Mouse (Mus musculus) kidney, postnatal 0 days (tissue): ENCODE measurements around the gene D630039A03Rik. TPM values are rescaled to one million over a fixed set of nuclear protein-coding genes. Genes with fewer than 3 reads are reported as not detected.

ENCODE experiments used
- ATAC-seq: fragments of 200-750 bp; cut with Nextera tagmentation; replicated peaks from 2 replicates; pipeline ENCODE4 v1.8.0; 2017; ENCODE audit warnings: low read depth, moderate number of reproducible peaks, moderate TSS enrichment, moderate library complexity; ENCODE audit not compliant: low FRiP score
- DNase-seq: peaks from one replicate; pipeline ENCODE4 v3.0.0-alpha.2; 2016; ENCODE audit warnings: low spot score
- H3K27ac ChIP-seq: fragments of 300-500 bp; sonication (generic); 2 replicates; pipeline ENCODE4 v1.5.1; 2014; ENCODE audit warnings: mild to moderate bottlenecking
- H3K27me3 ChIP-seq: fragments of 300-500 bp; sonication (generic); 2 replicates; pipeline ENCODE4 v1.6.1; 2014; ENCODE audit warnings: low read length, mixed read lengths; ENCODE audit not compliant: insufficient read depth
- H3K36me3 ChIP-seq: fragments of 300-500 bp; sonication (generic); 2 replicates; pipeline ENCODE4 v1.6.1; 2014; ENCODE audit warnings: low read length, mixed read lengths; ENCODE audit not compliant: insufficient read depth
- H3K4me1 ChIP-seq: fragments of 300-500 bp; sonication (generic); replicated peaks from 2 replicates; pipeline ENCODE4 v1.6.1; 2014; ENCODE audit warnings: antibody characterized with exemption, low read length, mixed read lengths; ENCODE audit not compliant: insufficient read depth
- H3K4me2 ChIP-seq: fragments of 300-500 bp; sonication (generic); 2 replicates; pipeline ENCODE4 v1.6.1; 2014; ENCODE audit warnings: mild to moderate bottlenecking, low read length, moderate library complexity, mixed read lengths
- H3K4me3 ChIP-seq: fragments of 300-500 bp; sonication (generic); replicated peaks from 2 replicates; pipeline ENCODE4 v1.5.1; 2014; ENCODE audit warnings: low read depth, low read length
- H3K9ac ChIP-seq: fragments of 300-500 bp; sonication (generic); 2 replicates; pipeline ENCODE4 v1.6.1; 2014; ENCODE audit warnings: low read depth, low read length
- H3K9me3 ChIP-seq: fragments of 300-500 bp; sonication (generic); replicated peaks from 2 replicates; pipeline ENCODE4 v1.6.1; 2016; ENCODE audit warnings: low read length, inconsistent platforms, mixed read lengths
- CTCF ChIP-seq: IDR thresholded peaks from 2 replicates; pipeline ENCODE4 v1.5.1; 2016; ENCODE audit warnings: antibody characterized with exemption, low read depth, mild to moderate bottlenecking, moderate library complexity
- WGBS: fragments of 180-500 bp; shearing (Covaris S2); extraction: QIAGEN DNeasy Blood & Tissue Kit; methylation state at CpG from one replicate; pipeline ENCODE4 v1.1.7; 2014; 5-methylcytosine and 5-hydroxymethylcytosine counted together
- polyA plus RNA-seq: library from polyadenylated mRNA; unstranded; fragments of >200 nt; fragmentation: Nextera tagmentation; extraction: Ambion mirVana; gene quantifications from 2 replicates; pipeline ENCODE4 v1.2.1, GENCODE M21; 2015

Gene D630039A03Rik
- polyA plus RNA-seq, 1 experiment from 2014 or later = 2.3 TPM

DNA sequence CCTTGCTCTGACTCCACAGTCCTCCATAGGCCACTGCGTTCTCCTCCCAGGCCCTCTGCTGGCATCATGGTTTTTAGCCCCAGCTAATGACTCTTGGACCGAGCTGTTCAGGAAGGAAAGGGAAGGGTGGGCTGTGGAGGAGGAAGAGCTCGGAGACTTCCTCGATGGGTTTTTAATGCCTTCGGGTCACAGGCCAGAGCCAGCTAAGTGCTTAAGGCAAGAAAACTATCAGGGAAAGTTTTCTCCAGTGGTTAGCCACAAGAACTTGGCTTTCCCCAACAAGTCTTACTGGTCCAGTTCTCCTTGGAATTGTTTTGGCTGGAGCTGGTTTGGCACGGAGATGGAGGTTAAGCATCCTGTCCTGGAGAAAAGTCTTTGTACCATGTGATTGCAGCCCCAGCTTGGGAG lies 55.9 kb downstream of the D630039A03Rik start:
- Histone ChIP-seq H3K36me3 (peaks cover 19% of the 10 kb centered on the region), H3K9me3 (no peaks in the 10 kb centered on the region), H3K27me3 (no peaks in the 10 kb centered on the region), H3K4me3 (no peak overlapping the region), H3K27ac (no peak overlapping the region), H3K4me1 (0 out of 2 replicates have a peak, but pooled peaks cover 9% of the 10 kb centered on the region), H3K4me2 (no peak overlapping the region), H3K9ac (no peak overlapping the region)
- peak; percentile 41 for TF ChIP-seq CTCF
- DNase-seq = peak; percentile 43
- WGBS = 48% methylated on average over 6 of the region's 6 CpGs
- 0 out of 2 replicates have a peak, but pooled peaks have one; percentile 19 for ATAC-seq

Other genes with a start within 250 kb of the D630039A03Rik start
- gene Akap2, start 198.6 kb downstream of the D630039A03Rik start, polyA plus RNA-seq = 20.5 and 24.7 TPM in 2 replicates
- 483 and 497 TPM in 2 replicates for gene Txn1, start 40.1 kb upstream of the D630039A03Rik start, polyA plus RNA-seq
- gene Txndc8, start 92.8 kb upstream of the D630039A03Rik start, polyA plus RNA-seq = not detected in 2 replicates